Mouse (Mus musculus): ENCODE results near the gene Tstd2.

The Tstd2 gene

GRCm38 (mm10) chr4:46084416-46085172 lies 53.9 kb downstream of the Tstd2 start:
- no peak for DNase-seq (ENCODE audit: low spot score in 2 of 2)

- no peak for DNase-seq (ENCODE audit: low spot score in 2 of 2)
These were observed 55.9 kb downstream of the Tstd2 start for GRCm38 (mm10) chr4:46082555-46082954.

- DNase-seq (ENCODE audit: low spot score in 2 of 2), result no peak
These were observed 58.2 kb downstream of the Tstd2 start for GRCm38 (mm10) chr4:46080261-46080660.

GRCm38 (mm10) chr4:46076892-46077291 lies 61.6 kb downstream of the Tstd2 start:
- DNase-seq (ENCODE audit: low spot score in 2 of 2), result no peak

- DNase-seq (ENCODE audit: low spot score in 2 of 2), result no peak
These were observed 62.8 kb downstream of the Tstd2 start for GRCm38 (mm10) chr4:46075664-46076063.

GRCm38 (mm10) chr4:46073736-46074135 lies 64.8 kb downstream of the Tstd2 start:
- peak in 1 of 2 experiments; percentile 45 for DNase-seq (ENCODE audit: low spot score in 2 of 2)

- DNase-seq (ENCODE audit: low spot score in 2 of 2), result no peak
These were observed 65.9 kb downstream of the Tstd2 start for GRCm38 (mm10) chr4:46072631-46073030.

GRCm38 (mm10) chr4:46069851-46070482 lies 68.5 kb downstream of the Tstd2 start:
- no peak for DNase-seq (ENCODE audit: low spot score in 2 of 2)

- DNase-seq (ENCODE audit: low spot score in 2 of 2), result no peak
These were observed 69.9 kb downstream of the Tstd2 start for GRCm38 (mm10) chr4:46068573-46068972.

- no peak for DNase-seq (ENCODE audit: low spot score in 2 of 2)
These were observed 70.4 kb downstream of the Tstd2 start for GRCm38 (mm10) chr4:46068060-46068459.

- DNase-seq (ENCODE audit: low spot score in 2 of 2), result no peak
These were observed 72.7 kb downstream of the Tstd2 start for GRCm38 (mm10) chr4:46065695-46066340.

- DNase-seq (ENCODE audit: low spot score in 2 of 2), result no peak
These were observed 73.5 kb downstream of the Tstd2 start for GRCm38 (mm10) chr4:46064961-46065360.
